Mouse (Mus musculus) spleen, adult 18-20 months (tissue): Measurements from ENCODE around the gene Spp1.
A peak's percentile ranks its signal among the peaks of the same experiment; 100 is the strongest.
"Not testable (repeated sequence)": the region's sequence is repeated elsewhere in the genome, so short reads cannot be mapped to it uniquely, and the experiment has no call there.

Source experiments
- DNase-seq, 2 experiments: peaks; one replicate each; pipeline ENCODE4 v3.0.0; 2022; ENCODE audit warnings: mixed read lengths in 2 of 2

Spp1 gene

DNA sequence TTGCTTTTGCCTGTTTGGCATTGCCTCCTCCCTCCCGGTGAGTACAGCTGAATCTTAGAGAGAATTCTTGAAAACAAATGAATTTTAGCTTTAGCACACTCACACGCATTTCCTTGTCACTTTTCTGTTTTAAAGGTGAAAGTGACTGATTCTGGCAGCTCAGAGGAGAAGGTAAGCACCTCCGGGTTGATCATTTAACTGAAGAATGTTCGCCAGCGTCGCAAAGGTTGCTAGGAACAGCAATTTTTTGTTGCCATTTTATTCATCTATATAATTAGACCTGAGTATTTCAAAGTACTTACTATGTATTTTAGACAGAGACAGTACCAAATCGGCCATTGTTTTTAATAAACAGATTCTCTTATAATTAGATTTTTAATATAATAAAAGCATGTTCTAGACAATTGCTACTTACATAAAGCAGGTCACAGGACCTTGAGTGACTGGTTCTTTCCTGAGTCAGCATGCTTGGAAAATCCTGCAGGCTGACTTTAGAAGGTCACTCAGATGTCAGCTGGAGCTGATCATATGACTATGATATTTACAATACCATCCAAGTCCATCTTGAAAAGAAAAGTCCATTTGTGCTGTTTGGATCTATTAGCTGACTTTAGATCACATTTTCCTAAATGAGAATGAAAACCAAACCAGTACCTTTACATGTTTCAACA, 1.6 kb downstream of the Spp1 start:
- DNase-seq = no peak

DNA sequence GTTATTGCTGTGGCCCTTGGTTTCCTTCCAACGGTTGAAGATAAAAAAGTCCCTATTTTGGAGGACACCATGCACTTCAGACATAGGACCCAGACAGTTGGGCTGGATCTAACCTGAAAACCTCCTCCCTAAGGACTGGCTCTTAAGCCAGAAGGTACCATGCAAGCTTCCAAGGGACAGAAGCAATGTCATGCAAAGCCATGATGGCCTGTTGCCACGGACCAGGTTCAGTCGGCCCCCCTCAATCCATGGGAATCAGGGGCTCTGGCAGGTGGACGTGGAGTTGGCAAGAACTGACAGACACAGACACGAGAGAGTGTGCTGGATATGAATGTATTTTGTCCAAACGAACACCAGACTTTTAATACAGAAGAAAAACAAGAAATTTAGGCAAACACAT, 7.5 kb downstream of the Spp1 start:
- no peak for DNase-seq

DNA sequence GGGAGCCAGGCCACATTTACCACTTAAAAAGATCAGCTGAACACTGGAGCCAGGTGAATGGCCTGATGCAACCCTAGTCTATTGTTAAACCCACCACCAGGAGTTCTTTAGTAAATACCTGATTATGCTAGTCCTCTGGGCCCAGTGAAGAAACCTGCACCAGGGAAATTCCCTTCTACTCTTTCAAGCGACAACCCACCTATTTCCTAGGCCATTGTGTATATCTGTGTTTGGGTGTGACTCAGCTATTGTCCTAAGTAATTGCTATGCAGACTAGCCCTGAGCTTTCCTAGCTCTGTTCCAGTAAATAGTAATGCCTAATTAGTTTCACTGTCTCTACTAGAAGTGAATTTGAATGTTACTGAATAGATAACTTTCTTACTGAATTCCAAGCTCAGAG, 7.9 kb downstream of the Spp1 start:
- DNase-seq = no peak

DNA sequence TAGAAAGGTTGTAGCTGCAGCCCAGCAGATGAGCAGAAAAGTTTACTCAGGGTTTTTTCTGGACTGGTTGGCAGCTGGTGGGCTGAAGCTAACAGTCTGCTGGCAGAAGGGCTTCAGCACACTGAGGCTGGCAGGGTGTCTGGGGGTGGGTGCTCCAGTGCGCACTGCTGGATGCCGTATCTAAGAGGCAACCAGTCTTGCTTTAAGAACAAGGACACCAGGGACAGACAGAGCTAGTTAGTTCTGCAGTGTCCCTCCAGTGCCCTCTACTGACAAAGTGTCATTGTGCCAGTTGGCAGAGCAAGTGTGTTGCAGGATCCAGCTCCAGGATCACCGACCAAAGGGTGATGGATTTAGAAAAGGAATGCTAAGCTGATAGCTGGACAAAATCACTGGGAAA, 11.2 kb downstream of the Spp1 start:
- peak in 1 of 2 experiments; percentile 13 for DNase-seq

DNA sequence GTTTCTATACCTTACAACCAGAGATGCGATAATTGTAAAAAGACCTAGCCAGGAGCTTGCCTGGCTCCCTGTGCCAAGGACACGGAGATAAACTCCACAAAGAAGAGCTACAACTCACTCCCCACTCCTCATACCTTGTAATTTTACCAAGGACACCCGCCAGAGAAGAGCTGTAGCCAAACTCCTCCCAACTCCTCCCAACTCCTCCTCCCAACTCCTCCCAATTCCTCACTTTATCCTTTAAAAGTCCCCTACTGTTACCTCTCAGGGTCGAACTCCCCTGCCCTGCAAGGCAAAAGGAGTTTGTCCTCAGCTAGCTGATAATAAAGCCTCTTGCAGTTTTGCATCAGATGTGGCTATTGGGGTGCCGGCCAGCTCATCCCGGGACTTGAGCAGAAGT, 13.4 kb downstream of the Spp1 start:
- not testable (repeated sequence) for DNase-seq

DNA sequence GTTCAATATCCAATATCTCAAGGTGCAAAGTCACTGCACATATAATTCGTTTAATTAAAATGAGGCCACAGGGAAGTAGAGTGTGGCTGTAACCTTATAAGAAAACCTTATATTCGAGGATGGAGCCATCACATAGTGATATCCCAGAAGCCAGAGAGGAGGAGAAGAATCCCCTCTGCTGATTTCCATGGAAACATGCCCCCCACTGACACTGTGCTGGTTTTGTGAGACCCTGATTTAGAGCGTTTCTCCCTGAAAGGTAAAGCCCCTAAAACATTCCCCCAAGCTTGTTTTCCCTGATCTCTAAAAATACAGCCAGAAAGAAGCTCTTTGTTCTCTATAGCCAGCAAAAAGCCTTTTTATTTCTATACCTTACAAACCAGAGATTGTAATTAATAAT, 14.6 kb downstream of the Spp1 start:
- DNase-seq = no peak

DNA sequence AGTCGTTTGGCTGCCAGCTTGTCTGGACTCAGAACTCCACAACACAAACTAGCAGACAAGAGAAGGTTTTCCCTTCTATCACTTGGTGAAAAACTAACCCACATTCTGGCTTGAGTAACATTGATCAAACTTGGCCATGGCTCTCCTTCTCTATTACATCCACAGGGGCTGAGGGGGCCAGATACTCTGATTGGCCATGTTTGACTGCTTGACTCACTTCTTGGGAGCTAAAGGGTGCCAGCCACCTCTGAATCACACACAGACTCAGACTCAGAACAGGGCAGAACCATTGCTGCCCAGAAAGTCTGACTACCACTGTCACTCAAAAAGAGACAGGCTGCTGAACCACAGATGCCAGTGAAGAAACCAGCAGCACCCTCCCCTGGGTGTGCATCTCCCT, 18.2 kb downstream of the Spp1 start:
- no peak for DNase-seq

DNA sequence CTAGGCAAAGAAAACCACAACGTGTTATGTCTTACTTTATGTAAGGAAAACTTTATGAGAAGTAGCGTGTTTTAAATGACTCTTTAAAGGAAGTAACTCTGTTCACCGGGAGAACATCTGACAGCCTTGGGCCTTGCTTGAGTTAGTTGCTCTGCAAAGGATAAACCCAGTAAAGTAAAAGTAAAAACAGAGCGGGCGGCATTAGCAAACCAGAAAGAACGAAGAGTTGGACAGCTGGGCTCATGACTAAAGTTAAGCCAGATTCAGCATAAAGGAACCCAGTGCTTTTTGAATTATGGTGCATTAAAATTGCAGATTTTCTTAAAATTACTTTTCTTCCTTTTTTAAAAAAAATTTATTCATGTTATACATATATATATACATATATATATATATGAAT, 19.6 kb downstream of the Spp1 start:
- DNase-seq = no peak

DNA sequence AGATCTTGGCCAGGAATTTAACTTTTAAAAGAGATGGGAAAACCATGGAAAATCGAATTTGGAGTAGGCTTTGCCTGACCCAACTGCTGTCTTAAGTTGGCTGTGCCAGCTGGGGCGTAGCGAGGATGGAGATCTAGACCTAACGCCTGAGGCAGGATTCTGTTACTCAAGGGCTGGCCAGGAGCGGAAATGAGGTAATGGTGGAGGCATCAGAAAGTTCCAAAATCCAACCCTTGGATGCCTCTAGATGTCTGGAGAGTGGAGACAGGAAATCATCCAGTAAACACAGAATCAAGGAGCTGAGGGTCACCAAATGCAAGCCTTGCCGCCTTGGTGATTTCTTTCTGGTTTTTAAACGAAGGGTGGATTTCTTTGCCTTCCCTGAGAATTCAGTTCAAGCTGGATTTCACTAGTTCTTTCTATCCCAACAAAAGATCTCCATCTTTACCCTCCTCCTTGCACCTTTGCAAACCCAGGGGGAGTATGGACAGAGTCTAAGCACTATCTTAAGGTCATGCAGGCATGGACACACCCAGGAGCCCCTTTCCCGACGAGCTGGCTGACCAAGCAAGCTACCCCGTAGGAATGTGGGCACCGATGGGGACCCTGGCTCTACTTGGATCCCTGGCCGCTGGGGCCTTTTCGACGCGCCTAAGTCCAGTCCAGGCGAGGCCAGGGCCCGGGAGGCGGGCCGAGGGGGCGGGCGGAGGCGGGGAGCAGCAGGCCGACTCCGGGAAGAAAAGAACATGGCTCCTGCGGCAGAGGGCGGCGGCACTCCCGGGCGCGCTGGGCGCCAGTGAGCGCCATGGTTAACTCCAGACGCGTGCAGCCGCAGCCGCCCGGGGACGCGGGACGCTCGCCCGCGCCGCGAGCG, 24.2 kb downstream of the Spp1 start, which contains the start of gene Pkd2:
Pkd2 (plus strand) TSS at position 619 of the 874 bp plus-strand sequence.
- peak; percentile 7 to 22 for DNase-seq

DNA sequence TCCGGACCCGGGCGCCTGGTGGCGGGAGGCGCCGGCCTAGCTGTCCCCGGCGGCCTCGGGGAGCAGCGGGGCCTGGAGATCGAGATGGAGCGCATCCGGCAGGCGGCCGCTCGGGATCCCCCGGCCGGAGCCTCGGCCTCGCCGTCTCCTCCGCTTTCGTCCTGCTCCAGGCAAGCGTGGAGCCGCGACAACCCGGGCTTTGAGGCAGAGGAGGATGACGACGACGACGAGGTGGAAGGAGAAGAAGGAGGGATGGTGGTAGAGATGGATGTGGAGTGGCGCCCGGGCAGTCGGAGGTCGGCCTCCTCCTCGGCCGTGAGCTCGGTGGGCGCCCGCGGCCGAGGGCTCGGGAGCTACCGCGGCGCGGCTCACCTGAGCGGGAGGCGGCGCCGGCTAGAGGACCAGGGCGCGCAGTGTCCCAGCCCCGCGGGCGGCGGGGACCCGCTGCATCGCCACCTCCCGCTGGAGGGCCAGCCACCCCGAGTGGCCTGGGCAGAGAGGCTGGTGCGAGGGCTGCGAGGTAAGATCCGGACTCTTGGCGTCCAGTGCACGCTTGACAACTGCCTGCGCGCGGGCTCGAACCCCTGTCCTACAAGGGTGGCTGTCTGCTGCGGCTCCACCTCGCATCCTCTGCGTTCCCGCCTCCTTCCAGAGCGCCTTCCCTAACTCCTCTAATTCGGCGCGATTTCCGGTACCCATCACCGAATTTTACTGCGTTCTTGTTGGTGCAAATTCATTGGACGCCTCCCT, 25.0 kb downstream of the Spp1 start:
- DNase-seq = no peak

DNA sequence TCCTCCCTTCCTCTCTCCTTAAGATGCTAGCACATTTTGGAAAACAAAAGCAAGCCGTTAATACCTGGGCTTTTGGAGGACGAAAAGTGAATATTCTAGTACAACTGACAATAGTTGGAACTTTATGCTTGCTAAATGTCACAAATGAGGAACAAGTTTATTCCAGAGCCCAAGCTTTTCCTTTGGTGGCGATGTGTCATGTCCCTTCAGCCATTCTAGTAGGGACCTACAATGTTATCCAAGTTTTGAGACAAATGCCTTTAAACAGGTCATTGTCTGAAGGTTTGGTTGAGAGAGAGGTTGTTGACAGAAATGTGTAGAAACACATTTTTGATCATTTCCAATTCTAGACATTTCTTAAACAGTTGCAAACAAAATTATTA, 25.5 kb downstream of the Spp1 start:
- DNase-seq = no peak

DNA sequence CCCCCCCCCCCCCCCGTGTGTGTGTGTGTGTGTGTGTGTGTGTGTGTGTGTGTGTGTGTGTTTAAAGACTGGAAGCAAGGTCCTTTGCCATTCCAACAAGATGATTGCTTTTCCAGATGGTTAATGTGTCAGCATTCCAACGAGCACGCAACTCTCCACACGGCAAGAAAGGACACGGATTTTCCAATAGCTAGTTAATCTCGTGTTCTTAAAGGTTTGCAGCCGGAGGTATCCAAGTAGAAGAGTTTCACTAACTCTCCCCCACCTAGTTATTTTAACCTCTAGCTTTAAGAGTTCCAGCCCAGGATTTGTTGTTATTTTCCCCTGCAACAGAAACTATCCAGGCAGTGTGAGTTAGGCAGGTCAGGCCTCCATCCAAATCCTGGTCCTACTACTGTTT, 25.9 kb downstream of the Spp1 start:
- no peak for DNase-seq

DNA sequence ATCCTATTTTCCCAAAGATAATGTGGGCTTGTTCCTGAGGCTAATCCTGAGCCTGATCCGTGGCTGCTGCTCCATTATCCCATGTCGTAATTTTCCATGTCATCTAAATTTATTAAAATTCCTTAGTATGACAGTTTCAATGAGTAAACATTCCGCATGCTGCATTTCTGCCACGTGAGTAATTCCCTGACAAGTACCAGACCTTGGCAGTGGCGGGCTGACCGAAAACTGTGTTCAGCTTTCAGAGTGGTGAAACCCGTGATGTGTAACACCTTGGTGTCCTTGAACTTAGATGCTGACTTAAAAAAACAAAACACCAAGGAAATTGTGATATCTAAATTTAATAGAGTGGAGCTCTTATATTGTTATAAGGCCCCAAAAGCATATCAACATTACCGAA, 30.4 kb downstream of the Spp1 start:
- no peak for DNase-seq

DNA sequence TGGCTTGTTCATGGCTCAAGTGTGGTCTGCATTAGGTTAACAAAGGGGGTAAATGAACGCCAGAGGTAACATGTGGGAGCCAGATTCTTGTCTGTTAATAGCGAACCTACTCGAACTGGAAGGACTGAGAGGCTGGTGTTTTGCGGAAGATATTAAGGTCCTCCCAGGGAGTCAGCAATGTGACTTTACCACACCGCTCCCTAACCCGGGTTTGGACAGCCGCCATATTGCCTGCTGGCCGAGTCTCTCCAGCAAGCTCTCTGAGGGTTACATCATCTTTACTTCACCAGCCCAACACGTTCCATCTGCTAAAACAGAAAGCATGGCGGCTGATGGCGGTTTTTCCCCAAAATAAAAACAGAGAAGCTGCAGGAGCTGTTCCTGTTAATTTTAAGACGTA, 30.8 kb downstream of the Spp1 start:
- DNase-seq = no peak

DNA sequence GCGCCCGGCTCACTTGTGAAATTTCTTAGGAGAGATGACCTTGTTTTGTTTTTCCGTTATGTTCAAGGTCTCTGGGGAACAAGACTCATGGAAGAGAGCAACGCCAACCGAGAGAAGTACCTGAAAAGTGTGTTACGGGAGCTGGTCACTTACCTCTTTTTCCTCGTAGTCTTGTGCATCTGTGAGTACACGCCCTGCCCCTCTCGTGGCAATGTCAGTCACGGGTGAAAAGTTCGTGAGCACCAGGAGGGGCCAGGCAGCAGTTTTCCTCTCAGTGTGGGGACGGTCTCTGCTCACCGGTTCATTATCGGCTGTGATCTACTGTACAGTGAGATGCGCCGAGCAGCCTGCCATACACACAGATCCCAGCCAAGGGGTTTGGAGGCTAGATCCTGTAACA, 31.9 kb downstream of the Spp1 start:
- DNase-seq = no peak

DNA sequence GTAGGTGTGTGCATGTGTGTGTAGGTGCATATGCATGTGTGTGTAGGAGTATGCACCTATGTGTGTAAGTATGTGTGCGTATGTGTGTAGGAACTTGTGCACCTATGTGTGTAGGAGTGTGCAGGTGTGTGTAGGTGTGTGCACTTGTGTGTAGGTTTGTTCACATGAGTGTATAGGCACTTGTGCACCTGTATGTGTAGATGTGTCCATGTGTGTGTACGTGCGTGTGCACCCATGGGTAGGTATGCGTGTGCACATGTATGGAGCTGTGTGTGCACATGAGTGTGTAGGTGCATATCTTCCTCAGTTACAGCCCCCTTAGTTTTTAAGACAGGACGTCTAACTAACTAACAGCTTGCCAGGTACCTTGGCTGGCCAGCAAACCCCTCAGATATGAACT, 33.7 kb downstream of the Spp1 start:
- DNase-seq = no peak

DNA sequence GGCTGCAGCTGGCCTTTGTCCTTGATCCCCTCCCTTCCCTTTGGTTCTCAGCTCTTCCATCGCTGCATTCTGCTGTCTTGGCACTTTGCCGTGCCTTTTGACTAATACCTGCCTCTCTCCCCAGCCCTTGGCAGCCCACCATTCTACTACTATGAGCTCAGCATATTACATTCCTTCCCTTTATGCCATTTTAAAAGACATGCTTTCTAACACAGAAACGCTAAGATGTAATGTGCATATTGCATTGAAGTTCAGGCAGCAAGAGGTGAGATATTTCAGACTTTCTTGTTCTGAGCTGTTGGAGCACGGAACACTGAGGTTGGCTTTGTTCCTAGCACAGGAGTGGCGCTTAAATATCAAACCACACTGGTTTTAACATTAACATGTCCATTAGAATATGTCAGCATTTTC, 36.1 kb downstream of the Spp1 start:
- no peak for DNase-seq

DNA sequence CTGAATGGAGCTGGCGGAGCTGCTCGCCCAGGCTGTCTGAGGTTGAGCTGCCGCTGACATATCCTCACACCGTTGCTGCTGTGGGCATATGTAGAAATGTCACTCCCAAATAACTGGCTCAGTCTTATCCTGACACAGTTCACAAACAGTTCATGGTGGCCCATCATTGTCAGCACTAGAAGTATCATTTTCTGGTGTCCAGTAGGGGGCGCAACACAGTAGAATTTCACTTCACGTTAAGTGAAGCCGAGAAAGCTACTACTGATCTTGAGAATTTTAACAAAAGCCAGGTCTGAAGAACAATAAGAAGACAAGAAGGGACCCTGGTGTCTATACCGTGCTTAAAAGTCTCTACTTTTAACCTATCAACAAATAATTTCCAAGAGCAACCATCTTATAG, 37.5 kb downstream of the Spp1 start:
- peak in 1 of 2 experiments; percentile 25 for DNase-seq

DNA sequence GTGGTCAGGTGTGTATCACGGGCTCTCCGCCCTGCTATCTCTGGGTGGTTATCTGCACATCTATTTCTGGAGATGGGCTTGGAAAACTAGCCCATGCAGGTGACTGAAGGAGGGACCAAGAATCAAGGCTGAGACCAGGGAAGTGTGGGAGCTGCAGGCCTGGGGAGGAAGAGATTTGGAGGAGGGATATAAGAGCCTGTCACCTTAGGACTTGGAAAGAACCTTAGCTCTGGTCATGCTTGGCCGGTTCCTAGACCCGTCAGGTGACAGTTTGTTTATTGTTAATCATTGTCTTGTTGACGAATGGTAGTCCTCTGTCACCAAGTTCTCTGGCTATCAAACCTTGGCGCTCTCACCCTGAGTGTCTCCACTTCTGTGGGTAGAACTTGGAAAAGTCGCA, 45.4 kb downstream of the Spp1 start:
- DNase-seq = no peak

DNA sequence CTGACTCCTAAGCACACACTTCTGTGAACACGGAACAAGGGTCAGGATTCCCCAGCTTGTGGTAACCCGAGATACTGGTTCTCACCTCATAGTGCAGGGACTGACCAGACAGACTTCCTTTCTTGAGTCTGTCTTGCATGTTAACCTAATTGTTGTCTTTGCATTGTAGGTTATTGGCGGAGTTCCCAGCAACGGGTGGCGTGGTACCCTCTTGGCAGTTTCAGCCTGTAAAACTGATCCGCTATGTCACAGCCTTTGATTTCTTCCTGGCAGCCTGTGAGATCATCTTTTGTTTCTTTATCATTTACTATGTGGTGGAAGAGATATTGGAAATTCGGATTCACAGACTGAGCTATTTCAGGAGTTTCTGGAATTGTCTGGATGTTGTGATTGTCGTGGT, 47.9 kb downstream of the Spp1 start:
- DNase-seq = no peak
